Mouse (Mus musculus) midbrain, embryonic 10.5 days (tissue): Measurements from ENCODE around the gene Fgd3. TPM values are rescaled to one million over a fixed set of nuclear protein-coding genes. Genes with fewer than 3 reads are reported as not detected.

Experiments used
- DNase-seq: peaks from one replicate; pipeline ENCODE4 v3.0.0-alpha.2; 2017; ENCODE audit warnings: low spot score
- H3K27ac ChIP-seq: fragments of 300-500 bp; sonication (generic); replicated peaks from 2 replicates; pipeline ENCODE4 v1.5.1; 2016; ENCODE audit warnings: mild to moderate bottlenecking
- H3K27me3 ChIP-seq: fragments of 300-500 bp; sonication (generic); 2 replicates; pipeline ENCODE4 v1.6.1; 2016; ENCODE audit warnings: low read depth, mild to moderate bottlenecking; ENCODE audit not compliant: poor library complexity, severe bottlenecking
- H3K36me3 ChIP-seq: fragments of 300-500 bp; sonication (generic); 2 replicates; pipeline ENCODE4 v1.6.1; 2016; ENCODE audit warnings: mild to moderate bottlenecking, moderate library complexity
- H3K4me1 ChIP-seq: fragments of 300-500 bp; sonication (generic); 2 replicates; pipeline ENCODE4 v1.6.1; 2016
- H3K4me3 ChIP-seq: fragments of 300-500 bp; sonication (generic); 2 replicates; pipeline ENCODE4 v1.5.1; 2016; ENCODE audit warnings: mild to moderate bottlenecking, moderate library complexity
- H3K9me3 ChIP-seq: fragments of 300-500 bp; sonication (generic); replicated peaks from 2 replicates; pipeline ENCODE4 v1.6.1; 2016; ENCODE audit warnings: mild to moderate bottlenecking
- WGBS: fragments of 180-500 bp; shearing (Covaris S2); methylation state at CpG from one replicate; pipeline ENCODE4 v1.1.7; 2016; 5-methylcytosine and 5-hydroxymethylcytosine counted together
- polyA plus RNA-seq: library from polyadenylated mRNA; unstranded; fragments of >200 nt; fragmentation: Nextera tagmentation; extraction: Ambion mirVana; gene quantifications from 2 replicates; pipeline ENCODE4 v1.2.1, GENCODE M21; 2016

The Fgd3 gene
- polyA plus RNA-seq, 1 experiment from 2014 or later = 1.1 TPM

- Histone ChIP-seq H3K4me3 (no peak overlapping the region), H3K36me3 (no peaks in the 10 kb centered on the region)
- 91% methylated on average over 12 of the region's 12 CpGs for WGBS
Observed at GRCm38 (mm10) chr13:49335077-49335982, 15.2 kb upstream of the Fgd3 start.

GRCm38 (mm10) chr13:49333250-49333649 is 13.1 kb upstream of the Fgd3 start:
- 75% methylated on average over 2 of the region's 2 CpGs for WGBS
- no peaks in the 10 kb centered on the region for H3K27me3 ChIP-seq

More at GRCm38 (mm10) chr13:49335077-49335982, 15.2 kb upstream of the Fgd3 start:
- no peak for DNase-seq
- Histone ChIP-seq H3K27ac (no peak overlapping the region), H3K9me3 (no peaks in the 10 kb centered on the region), H3K4me1 (peaks cover 3% of the 10 kb centered on the region), H3K27me3 (no peaks in the 10 kb centered on the region)

GRCm38 (mm10) chr13:49328101-49328500 is 8.0 kb upstream of the Fgd3 start:
- Histone ChIP-seq H3K27ac (no peak overlapping the region), H3K27me3 (peaks cover 14% of the 10 kb centered on the region), H3K4me1 (no peaks in the 10 kb centered on the region), H3K9me3 (no peaks in the 10 kb centered on the region), H3K36me3 (no peaks in the 10 kb centered on the region), H3K4me3 (no peak overlapping the region)
- 86% methylated on average over 4 of the region's 4 CpGs for WGBS
- DNase-seq = no peak

More at GRCm38 (mm10) chr13:49333250-49333649, 13.1 kb upstream of the Fgd3 start:
- no peaks in the 10 kb centered on the region for H3K9me3 ChIP-seq
- H3K27ac ChIP-seq = no peak overlapping the region
- H3K4me3 ChIP-seq = no peak overlapping the region
- H3K4me1 ChIP-seq = no peaks in the 10 kb centered on the region
- no peak for DNase-seq
- no peaks in the 10 kb centered on the region for H3K36me3 ChIP-seq

- Histone ChIP-seq H3K36me3 (no peaks in the 10 kb centered on the region), H3K4me1 (0 out of 2 replicates have a peak, but pooled peaks cover 5% of the 10 kb centered on the region), H3K4me3 (no peak overlapping the region), H3K27ac (no peak overlapping the region), H3K27me3 (peaks cover 29% of the 10 kb centered on the region), H3K9me3 (no peaks in the 10 kb centered on the region)
- 62% methylated on average over 6 of the region's 6 CpGs for WGBS
- peak; percentile 30 for DNase-seq
Observed at GRCm38 (mm10) chr13:49326246-49327206, 6.4 kb upstream of the Fgd3 start.

- H3K4me3 ChIP-seq = no peak overlapping the region
- H3K9me3 ChIP-seq = no peaks in the 10 kb centered on the region
- H3K36me3 ChIP-seq = no peaks in the 10 kb centered on the region
- WGBS = 90% methylated on average over 5 of the region's 5 CpGs
- H3K27ac ChIP-seq = no peak overlapping the region
- peaks cover 22% of the 10 kb centered on the region for H3K4me1 ChIP-seq
- H3K27me3 ChIP-seq = peaks cover 42% of the 10 kb centered on the region
- no peak for DNase-seq
Observed at GRCm38 (mm10) chr13:49324871-49325270, 4.8 kb upstream of the Fgd3 start.

GRCm38 (mm10) chr13:49322739-49323138 is 2.6 kb upstream of the Fgd3 start:
- H3K4me3 ChIP-seq = no peak overlapping the region
- peaks cover 43% of the 10 kb centered on the region for H3K4me1 ChIP-seq
- peaks cover 60% of the 10 kb centered on the region for H3K27me3 ChIP-seq
- 87% methylated on average over 5 of the region's 5 CpGs for WGBS
- H3K27ac ChIP-seq = no peak overlapping the region
- no peaks in the 10 kb centered on the region for H3K9me3 ChIP-seq
- no peak for DNase-seq
- H3K36me3 ChIP-seq = no peaks in the 10 kb centered on the region

- peaks cover 49% of the 10 kb centered on the region for H3K4me1 ChIP-seq
- no peak overlapping the region for H3K4me3 ChIP-seq
- H3K27me3 ChIP-seq = peaks cover 66% of the 10 kb centered on the region
- no peaks in the 10 kb centered on the region for H3K36me3 ChIP-seq
- no peak for DNase-seq
- WGBS = 88% methylated on average over 5 of the region's 5 CpGs
- H3K27ac ChIP-seq = no peak overlapping the region
- no peaks in the 10 kb centered on the region for H3K9me3 ChIP-seq
Observed at GRCm38 (mm10) chr13:49322169-49322568, 2.1 kb upstream of the Fgd3 start.

- Histone ChIP-seq H3K4me3 (no peak overlapping the region), H3K9me3 (no peaks in the 10 kb centered on the region), H3K4me1 (peaks cover 56% of the 10 kb centered on the region), H3K27ac (no peak overlapping the region), H3K36me3 (no peaks in the 10 kb centered on the region), H3K27me3 (peaks cover 69% of the 10 kb centered on the region)
- no peak for DNase-seq
- 62% methylated on average over 3 of the region's 3 CpGs for WGBS
Observed at GRCm38 (mm10) chr13:49321452-49321851, 1.3 kb upstream of the Fgd3 start.

GRCm38 (mm10) chr13:49320514-49320913 is 403 bp upstream of the Fgd3 start:
- peaks cover 69% of the 10 kb centered on the region for H3K27me3 ChIP-seq
- peaks cover 64% of the 10 kb centered on the region for H3K4me1 ChIP-seq
- peak overlapping the region; percentile 71 for H3K27ac ChIP-seq
- H3K9me3 ChIP-seq = no peaks in the 10 kb centered on the region
- WGBS = 83% methylated on average over 1 of the region's 1 CpGs
- DNase-seq = no peak
- peaks cover under 1% of the 10 kb centered on the region; the same call in 1 of the 2 replicates for H3K36me3 ChIP-seq
- peak overlapping the region; percentile 44 for H3K4me3 ChIP-seq

GRCm38 (mm10) chr13:49317914-49318313 is 2.2 kb downstream of the Fgd3 start:
- 87% methylated on average over 7 of the region's 7 CpGs for WGBS
- 0 out of 2 replicates have a peak overlapping the region, but pooled peaks have one; percentile 6 for H3K27ac ChIP-seq
- peaks cover 54% of the 10 kb centered on the region for H3K27me3 ChIP-seq
- peaks cover 11% of the 10 kb centered on the region; the same call in 1 of the 2 replicates for H3K36me3 ChIP-seq
- DNase-seq = no peak
- no peak overlapping the region for H3K4me3 ChIP-seq
- H3K4me1 ChIP-seq = peaks cover 64% of the 10 kb centered on the region
- no peaks in the 10 kb centered on the region for H3K9me3 ChIP-seq

- WGBS = 82% methylated on average over 6 of the region's 6 CpGs
- peaks cover 50% of the 10 kb centered on the region for H3K27me3 ChIP-seq
Observed at GRCm38 (mm10) chr13:49317508-49317907, 2.6 kb downstream of the Fgd3 start.

GRCm38 (mm10) chr13:49316386-49317162 is 3.5 kb downstream of the Fgd3 start:
- Histone ChIP-seq H3K4me1 (peaks cover 58% of the 10 kb centered on the region), H3K9me3 (no peaks in the 10 kb centered on the region), H3K4me3 (no peak overlapping the region), H3K36me3 (peaks cover 11% of the 10 kb centered on the region; the same call in 1 of the 2 replicates), H3K27me3 (peaks cover 41% of the 10 kb centered on the region), H3K27ac (no peak overlapping the region)
- DNase-seq = no peak
- WGBS = 67% methylated on average over 9 of the region's 9 CpGs

More at GRCm38 (mm10) chr13:49317508-49317907, 2.6 kb downstream of the Fgd3 start:
- H3K36me3 ChIP-seq = peaks cover 11% of the 10 kb centered on the region; the same call in 1 of the 2 replicates
- peaks cover 64% of the 10 kb centered on the region for H3K4me1 ChIP-seq
- H3K4me3 ChIP-seq = no peak overlapping the region
- peak overlapping the region; percentile 6; the same call in 1 of the 2 replicates for H3K27ac ChIP-seq
- no peaks in the 10 kb centered on the region for H3K9me3 ChIP-seq
- no peak for DNase-seq
